In genomic region chr2:143862484-143863231, GRCm38 (mm10) we compare ENCODE assay signal across 7 mouse cellular contexts. TPM values are rescaled to one million over a fixed set of nuclear protein-coding genes. Genes with fewer than 3 reads are reported as not detected.
DNase-seq lines count a peak whose midpoint lies in the region; ATAC-seq lines count a peak whose summit lies in the region.

Gene Bfsp1 (minus strand): TSS chr2:143863173.

- H3K9me3 ChIP-seq in forebrain, embryonic 16.5 days (ENCODE audit: control insufficient read depth, low read length) = no peaks in the 10 kb centered on the region
- no peaks in the 10 kb centered on the region for H3K9me3 ChIP-seq in hindbrain, embryonic 10.5 days
- H3K9me3 ChIP-seq in midbrain, embryonic 15.5 days = no peaks in the 10 kb centered on the region

- H3K36me3 ChIP-seq in forebrain, embryonic 16.5 days (ENCODE audit: control insufficient read depth, insufficient read depth) = no peaks in the 10 kb centered on the region
- no peaks in the 10 kb centered on the region for H3K36me3 ChIP-seq in hindbrain, embryonic 10.5 days
- H3K36me3 ChIP-seq in midbrain, embryonic 15.5 days (replicated peaks) = no peaks in the 10 kb centered on the region

- H3K9ac ChIP-seq in forebrain, embryonic 16.5 days (replicated peaks; ENCODE audit: low read depth, low read length) = peak within 1 kb of the TSS; percentile 70
- H3K9ac ChIP-seq in midbrain, embryonic 15.5 days = peak within 1 kb of the TSS; percentile 57

- peak; percentile 90 for ATAC-seq in forebrain, embryonic 16.5 days
- ATAC-seq in midbrain, embryonic 15.5 days (replicated peaks) = peak; percentile 89

- H3K27ac ChIP-seq in forebrain, embryonic 16.5 days (ENCODE audit: low read length) = no peak within 1 kb of the TSS
- H3K27ac ChIP-seq in hindbrain, embryonic 10.5 days = peak within 1 kb of the TSS; percentile 92
- H3K27ac ChIP-seq in midbrain, embryonic 15.5 days = peak within 1 kb of the TSS; percentile 66

- DNase-seq in R1 (ENCODE audit: low read depth, low spot score) = peak; percentile 78
- DNase-seq in adrenal gland, postnatal 14 days = peak; percentile 72
- peak; percentile 86 for DNase-seq in hindbrain, embryonic 10.5 days (ENCODE audit: low spot score)
- peak; percentile 36 for DNase-seq in liver
- DNase-seq in testis, postnatal 14 days (ENCODE audit: low spot score) = peak; percentile 65

- H3K4me1 ChIP-seq in forebrain, embryonic 16.5 days (replicated peaks; ENCODE audit: control insufficient read depth, insufficient read depth, low read length) = peaks cover 5% of the 10 kb centered on the region; the same call in 1 of the 2 replicates
- peaks cover 12% of the 10 kb centered on the region for H3K4me1 ChIP-seq in hindbrain, embryonic 10.5 days (replicated peaks)
- H3K4me1 ChIP-seq in midbrain, embryonic 15.5 days = peaks cover 14% of the 10 kb centered on the region

- peaks cover 8% of the 10 kb centered on the region for H3K27me3 ChIP-seq in forebrain, embryonic 16.5 days (replicated peaks; ENCODE audit: control insufficient read depth, insufficient read depth, low read length)
- H3K27me3 ChIP-seq in hindbrain, embryonic 10.5 days (ENCODE audit: insufficient read depth, poor library complexity, severe bottlenecking) = peaks cover 54% of the 10 kb centered on the region
- 0 out of 2 replicates have a peak, but pooled peaks cover 3% of the 10 kb centered on the region for H3K27me3 ChIP-seq in midbrain, embryonic 15.5 days (replicated peaks)

- H3K4me2 ChIP-seq in forebrain, embryonic 16.5 days (ENCODE audit: low read length) = peak within 1 kb of the TSS; percentile 71
- H3K4me2 ChIP-seq in midbrain, embryonic 15.5 days = peak within 1 kb of the TSS; percentile 79

- 1% methylated on average over 86 of the region's 86 CpGs for WGBS in forebrain, embryonic 16.5 days
- whole genome bisulfite sequencing in hindbrain, embryonic 10.5 days = 3% methylated on average over 83 of the region's 86 CpGs
- WGBS in midbrain, embryonic 15.5 days = 1% methylated on average over 86 of the region's 86 CpGs

- peak within 1 kb of the TSS; percentile 49 for H3K4me3 ChIP-seq in forebrain, embryonic 16.5 days (replicated peaks; ENCODE audit: low read length)
- peak within 1 kb of the TSS; percentile 54 for H3K4me3 ChIP-seq in hindbrain, embryonic 10.5 days
- H3K4me3 ChIP-seq in midbrain, embryonic 15.5 days = peak within 1 kb of the TSS; percentile 48

RNA-seq across cellular contexts. Expression of gene Bfsp1, which starts in this region (rescaled TPM):
- total RNA-seq in adrenal gland, postnatal 14 days (2021) = 0.74 and 0.94 TPM in 2 replicates
- polyA plus RNA-seq in forebrain, embryonic 16.5 days (2015; fragmentation: Nextera tagmentation; extraction: Ambion mirVana) = 0.62 and 1.1 TPM in 2 replicates
- 0.45 and 1.0 TPM in 2 replicates for polyA plus RNA-seq in hindbrain, embryonic 10.5 days (2016; fragmentation: Nextera tagmentation; extraction: Ambion mirVana)
- 1.8 and 1.9 TPM in 2 replicates for polyA plus RNA-seq in midbrain, embryonic 15.5 days (2015; fragmentation: Nextera tagmentation; extraction: Ambion mirVana)

Comparison
In these comparisons a context has a peak if more than half of its experiments do, and no peak if none do; other contexts are left out.
1. Peak in DNase-seq in adrenal gland, postnatal 14 days; RNA of the gene not detected or under 1 TPM.
2. DNase-seq: peak in every context shown above with its lines; median percentile 86 in hindbrain, embryonic 10.5 days; 78 in R1; 72 in adrenal gland, postnatal 14 days; 65 in testis, postnatal 14 days; 36 in liver.